ENCODE assay signal across 8 mouse cellular contexts in genomic region chr5:98166116-98166515, GRCm38 (mm10). TPM values are rescaled to one million over a fixed set of nuclear protein-coding genes. Genes with fewer than 3 reads are reported as not detected.
DNase-seq lines count a peak whose midpoint lies in the region; ATAC-seq and TF ChIP-seq lines count a peak whose summit lies in the region.
"Had no signal": no experiment of that assay in that cellular context is flagged by ENCODE, and none has a peak within 500 bp of the region (broad histone marks: within the 10 kb centered on the region; RNA-seq: fewer than 3 reads in every experiment).

No protein-coding gene starts in this region.

- no peak for TF ChIP-seq POLR2A in brain, embryonic 14.5 days (IDR thresholded peaks at IDR 0.05; ENCODE audit: borderline replicate concordance, extremely low read depth, insufficient read depth, insufficient read length, poor library complexity, severe bottlenecking)

- peaks cover 13 to 23% of the 10 kb centered on the region in 2 experiments for H3K4me1 ChIP-seq in heart, embryonic 14.5 days (ENCODE audit: control insufficient read depth in 2 of 2, insufficient read depth in 2 of 2, low read length in 2 of 2)
- H3K4me1 ChIP-seq in forebrain, embryonic 12.5 days = peaks cover 46% of the 10 kb centered on the region
- H3K4me1 ChIP-seq in midbrain, embryonic 11.5 days (ENCODE audit: control insufficient read depth, insufficient read depth, low read length) = peaks cover 32% of the 10 kb centered on the region

- H3K4me3 ChIP-seq in heart, embryonic 14.5 days (ENCODE audit: control insufficient read depth in 1 of 2, insufficient read depth in 1 of 2, low read depth in 1 of 2, low read length in 2 of 2) = peak overlapping the region in 1 of 2 experiments; percentile 49; a peak in 2 of 4 replicates
- no peak overlapping the region for H3K4me3 ChIP-seq in forebrain, embryonic 12.5 days (replicated peaks)
- 0 out of 2 replicates have a peak overlapping the region, but pooled peaks have one; percentile 5 for H3K4me3 ChIP-seq in midbrain, embryonic 11.5 days (ENCODE audit: low read depth, low read length)

- DNase-seq in heart, postnatal 14 days = no peak
- DNase-seq in brain, embryonic 14.5 days (ENCODE audit: low read depth) = peak; percentile 89
- DNase-seq in midbrain, embryonic 11.5 days (ENCODE audit: low spot score, missing footprints) = peak; percentile 88
- DNase-seq in testis, postnatal 10 days (ENCODE audit: low spot score) = no peak
- no peak for DNase-seq in kidney, postnatal 14 days

- no peak overlapping the region for H3K9ac ChIP-seq in heart, embryonic 14.5 days (ENCODE audit: low read length)
- H3K9ac ChIP-seq in forebrain, embryonic 12.5 days = no peak overlapping the region
- no peak overlapping the region for H3K9ac ChIP-seq in midbrain, embryonic 11.5 days (ENCODE audit: low read length)

- TF ChIP-seq CTCF in brain, embryonic 14.5 days (IDR thresholded peaks at IDR 0.05; ENCODE audit: borderline replicate concordance, extremely low read depth, insufficient read depth, insufficient read length) = no peak

- no peaks in the 10 kb centered on the region for H3K36me3 ChIP-seq in heart, embryonic 14.5 days (ENCODE audit: control insufficient read depth, insufficient read depth, low read length)
- H3K36me3 ChIP-seq in forebrain, embryonic 12.5 days (replicated peaks) = no peaks in the 10 kb centered on the region
- H3K36me3 ChIP-seq in midbrain, embryonic 11.5 days (ENCODE audit: control insufficient read depth, insufficient read depth, low read length) = no peaks in the 10 kb centered on the region

- H3K27ac ChIP-seq in heart, embryonic 14.5 days (replicated peaks in 1 of 2; ENCODE audit: control insufficient read depth in 1 of 2, insufficient read depth in 1 of 2, low read depth in 2 of 2, low read length in 2 of 2) = no peak overlapping the region
- H3K27ac ChIP-seq in forebrain, embryonic 12.5 days = no peak overlapping the region
- no peak overlapping the region for H3K27ac ChIP-seq in midbrain, embryonic 11.5 days (ENCODE audit: low read depth, low read length)
- H3K27ac ChIP-seq: left cerebral cortex, adult 2 months had no signal

- peaks cover 48% of the 10 kb centered on the region for H3K27me3 ChIP-seq in heart, embryonic 14.5 days (ENCODE audit: control insufficient read depth, insufficient read depth, low read length)
- peaks cover 58% of the 10 kb centered on the region for H3K27me3 ChIP-seq in forebrain, embryonic 12.5 days
- peaks cover 47% of the 10 kb centered on the region for H3K27me3 ChIP-seq in midbrain, embryonic 11.5 days (ENCODE audit: control insufficient read depth, insufficient read depth, low read length)

- no peak for ATAC-seq in heart, embryonic 14.5 days (ENCODE audit: insufficient number of reproducible peaks, insufficient read depth, low FRiP score, low read depth)
- ATAC-seq in forebrain, embryonic 12.5 days (ENCODE audit: low FRiP score) = no peak
- no peak for ATAC-seq in midbrain, embryonic 11.5 days (ENCODE audit: low FRiP score)

- intact Hi-C loops in heart, postnatal 14 days (cut with DNase I) = loop anchor here (5.0 to 10.0 kb wide), 2 partner anchors 134 to 191 kb away; partner anchors contain the start of gene Antxr2

- H3K9me3 ChIP-seq in heart, embryonic 14.5 days (ENCODE audit: control insufficient read depth, low read length) = no peaks in the 10 kb centered on the region
- H3K9me3 ChIP-seq in forebrain, embryonic 12.5 days = no peaks in the 10 kb centered on the region
- H3K9me3 ChIP-seq in midbrain, embryonic 11.5 days (ENCODE audit: control insufficient read depth, low read length) = no peaks in the 10 kb centered on the region

- WGBS in heart, embryonic 14.5 days = 4% methylated on average over 15 of the region's 15 CpGs
- WGBS in forebrain, embryonic 12.5 days = 2% methylated on average over 15 of the region's 15 CpGs
- WGBS in midbrain, embryonic 11.5 days = 1% methylated on average over 15 of the region's 15 CpGs

- peak overlapping the region; percentile 74 for H3K4me2 ChIP-seq in heart, embryonic 14.5 days (ENCODE audit: low read length)
- H3K4me2 ChIP-seq in forebrain, embryonic 12.5 days = peak overlapping the region; percentile 72
- peak overlapping the region; percentile 7; the same call in 1 of the 2 replicates for H3K4me2 ChIP-seq in midbrain, embryonic 11.5 days

RNA-seq across cellular contexts. Expression of gene Prdm8, which starts 0.9 kb away (rescaled TPM):
- polyA plus RNA-seq in heart, embryonic 14.5 days (2014; fragmentation: Nextera tagmentation; extraction: Ambion mirVana) = 0.05 and 0.09 TPM in 2 replicates
- total RNA-seq in heart, postnatal 14 days (2021) = under 1 TPM; 0.29 to 0.36 TPM
- polyA plus RNA-seq in brain, embryonic 14.5 days (2012; rRNA removed) = 23.2 and 26.7 TPM in 2 replicates
- 3.0 and 3.2 TPM in 2 replicates for polyA plus RNA-seq in forebrain, embryonic 12.5 days (2016; fragmentation: Nextera tagmentation; extraction: Ambion mirVana)
- 1.0 and 1.7 TPM in 2 replicates for polyA plus RNA-seq in midbrain, embryonic 11.5 days (2014; fragmentation: Nextera tagmentation; extraction: Ambion mirVana)

Comparison
In these comparisons a context has a peak if more than half of its experiments do, and no peak if none do; other contexts are left out.
1. H3K4me2 ChIP-seq: peak in every context shown above with its lines; median percentile 74 in heart, embryonic 14.5 days; 72 in forebrain, embryonic 12.5 days; 7 in midbrain, embryonic 11.5 days.
2. DNase-seq: peak in brain, embryonic 14.5 days (single experiment) and midbrain, embryonic 11.5 days (single experiment); none in heart, postnatal 14 days (0 of 2), testis, postnatal 10 days (single experiment) and kidney, postnatal 14 days (single experiment).